Mouse (Mus musculus): ENCODE data around the gene Sfxn1.

GRCm38 (mm10) chr13:54097797-54098196, 26.1 kb downstream of the Sfxn1 start:
- TF ChIP-seq CTCF (IDR thresholded peaks at IDR 0.05; ENCODE audit: low read depth) (no peak), EP300 (IDR thresholded peaks at IDR 0.05; ENCODE audit: low read depth) (no peak)
